Mouse (Mus musculus) neural tube, embryonic 14.5 days (tissue): ENCODE results near the gene Mcub. TPM values are rescaled to one million over a fixed set of nuclear protein-coding genes. Genes with fewer than 3 reads are reported as not detected.

Source experiments
- ATAC-seq: fragments of 200-750 bp; cut with Nextera tagmentation; 2 replicates; pipeline ENCODE4 v1.8.0; 2017; ENCODE audit warnings: low read depth, mild to moderate bottlenecking, moderate TSS enrichment, moderate library complexity
- H3K27ac ChIP-seq: fragments of 300-500 bp; sonication (generic); 2 replicates; pipeline ENCODE4 v1.5.1; 2014; ENCODE audit warnings: low read depth, mild to moderate bottlenecking, control low read depth, low read length, moderate library complexity, mixed read lengths
- H3K27me3 ChIP-seq: fragments of 300-500 bp; sonication (generic); 2 replicates; pipeline ENCODE4 v1.6.1; 2014; ENCODE audit warnings: low read length; ENCODE audit not compliant: control insufficient read depth, insufficient read depth
- H3K36me3 ChIP-seq: fragments of 300-500 bp; sonication (generic); 2 replicates; pipeline ENCODE4 v1.6.1; 2014; ENCODE audit warnings: low read length, mixed read lengths; ENCODE audit not compliant: control insufficient read depth, insufficient read depth
- H3K4me1 ChIP-seq: fragments of 300-500 bp; sonication (generic); 2 replicates; pipeline ENCODE4 v1.6.1; 2014; ENCODE audit warnings: low read length; ENCODE audit not compliant: control insufficient read depth, insufficient read depth
- H3K4me2 ChIP-seq: fragments of 300-500 bp; sonication (generic); 2 replicates; pipeline ENCODE4 v1.6.1; 2014; ENCODE audit warnings: mild to moderate bottlenecking, low read depth, low read length, control low read depth
- H3K4me3 ChIP-seq: fragments of 300-500 bp; sonication (generic); 2 replicates; pipeline ENCODE4 v1.5.1; 2014; ENCODE audit warnings: low read depth, low read length, control low read depth, mixed read lengths
- H3K9ac ChIP-seq: fragments of 300-500 bp; sonication (generic); replicated peaks from 2 replicates; pipeline ENCODE4 v1.6.1; 2014; ENCODE audit warnings: low read depth, mild to moderate bottlenecking, control low read depth, low read length, mixed read lengths
- H3K9me3 ChIP-seq: fragments of 300-500 bp; sonication (generic); 2 replicates; pipeline ENCODE4 v1.6.1; 2016; ENCODE audit warnings: low read length; ENCODE audit not compliant: control insufficient read depth
- WGBS: fragments of 180-500 bp; shearing (Covaris S2); extraction: QIAGEN DNeasy Blood & Tissue Kit; methylation state at CpG from one replicate; pipeline ENCODE4 v1.1.7; 2014; 5-methylcytosine and 5-hydroxymethylcytosine counted together
- polyA plus RNA-seq: library from polyadenylated mRNA; unstranded; fragments of >200 nt; fragmentation: Nextera tagmentation; extraction: Ambion mirVana; gene quantifications from 2 replicates; pipeline ENCODE4 v1.2.1, GENCODE M21; 2014

The Mcub gene
- 8.0 and 8.8 TPM in 2 replicates for polyA plus RNA-seq

DNA sequence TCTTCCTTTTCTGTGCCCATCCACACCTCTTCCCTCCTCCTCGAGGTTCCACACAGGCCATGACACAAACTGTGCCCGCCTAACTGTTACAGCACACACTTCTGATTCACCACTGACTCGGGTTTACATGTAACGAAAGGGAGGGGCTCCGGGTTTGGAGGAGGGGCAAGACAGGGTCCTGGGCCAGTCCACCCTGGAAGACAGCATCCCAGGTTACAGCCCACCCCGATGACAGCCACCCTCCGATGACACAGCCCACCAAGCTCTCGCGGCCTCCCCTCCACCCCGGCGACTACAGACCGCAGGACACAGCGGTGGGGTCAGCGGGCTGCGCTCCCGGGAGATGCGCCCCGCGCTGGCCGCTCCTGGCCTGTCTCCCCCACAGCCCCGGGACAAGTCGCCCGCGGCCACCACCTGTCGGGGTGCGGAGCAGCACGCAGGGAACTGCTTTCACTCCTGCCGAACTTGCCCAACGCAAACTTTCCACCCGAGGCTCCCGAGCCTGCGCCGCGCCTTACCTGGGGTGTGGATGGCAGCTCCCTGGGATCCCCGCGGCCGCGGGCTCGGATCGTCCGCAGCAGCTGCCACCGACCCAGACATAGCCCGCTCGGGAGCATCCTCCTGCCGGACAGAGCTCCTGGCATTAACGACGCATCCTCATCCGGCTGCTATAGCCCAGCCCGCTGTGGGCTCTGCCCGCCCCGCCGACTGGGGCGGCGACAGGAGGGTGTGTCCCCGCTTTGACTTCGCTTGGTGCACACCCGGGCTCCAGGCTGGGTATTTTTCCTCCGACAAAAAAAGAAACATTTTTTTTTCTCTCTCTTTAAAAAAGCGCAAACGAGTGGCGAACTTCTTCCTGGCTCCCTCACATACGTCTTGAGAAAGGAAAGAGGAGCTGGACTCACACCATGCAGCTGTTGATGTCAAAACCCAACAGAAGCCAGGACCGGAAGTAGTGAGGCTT, at the start of gene Mcub:
Mcub (minus strand) TSS at position 775 of the 964 bp plus-strand sequence.
- no peaks in the 10 kb centered on the region for H3K9me3 ChIP-seq
- H3K4me1 ChIP-seq, result peaks cover 9% of the 10 kb centered on the region
- H3K27me3 ChIP-seq, result no peaks in the 10 kb centered on the region; the same call in 1 of the 2 replicates
- ATAC-seq, result peak; percentile 67
- H3K4me2 ChIP-seq, result peak within 1 kb of the TSS; percentile 99
- peak within 1 kb of the TSS; percentile 45 for H3K4me3 ChIP-seq
- H3K36me3 ChIP-seq, result no peaks in the 10 kb centered on the region
- no peak within 1 kb of the TSS for H3K27ac ChIP-seq
- under 1% methylated on average over 60 of the region's 63 CpGs for WGBS
- peak within 1 kb of the TSS; percentile 43 for H3K9ac ChIP-seq

DNA sequence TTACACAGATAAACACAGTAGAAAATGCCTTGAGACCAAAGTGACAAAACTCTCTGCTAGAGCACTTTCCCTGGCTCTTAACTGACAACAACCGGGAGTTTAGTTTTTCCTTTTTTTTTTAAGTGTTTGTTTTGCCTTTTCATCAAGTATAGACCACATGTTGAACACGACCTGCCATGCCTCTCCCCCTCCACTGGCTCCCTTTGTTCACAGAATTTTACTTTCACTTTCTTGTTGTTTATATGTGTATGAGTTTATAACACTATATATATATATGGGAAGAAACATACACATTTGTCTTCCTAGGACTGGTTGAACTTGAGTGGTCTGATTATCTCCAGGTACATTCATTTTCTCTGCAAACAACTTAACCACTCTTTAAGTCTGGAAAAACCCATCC, 42.9 kb upstream of the Mcub start:
- Histone ChIP-seq H3K27ac (no peak overlapping the region), H3K9ac (no peak overlapping the region), H3K27me3 (no peaks in the 10 kb centered on the region), H3K4me3 (no peak overlapping the region), H3K36me3 (peaks cover 8% of the 10 kb centered on the region), H3K4me2 (no peak overlapping the region), H3K4me1 (no peaks in the 10 kb centered on the region), H3K9me3 (no peaks in the 10 kb centered on the region)
- 87% methylated on average over 2 of the region's 2 CpGs for WGBS
- ATAC-seq, result no peak

DNA sequence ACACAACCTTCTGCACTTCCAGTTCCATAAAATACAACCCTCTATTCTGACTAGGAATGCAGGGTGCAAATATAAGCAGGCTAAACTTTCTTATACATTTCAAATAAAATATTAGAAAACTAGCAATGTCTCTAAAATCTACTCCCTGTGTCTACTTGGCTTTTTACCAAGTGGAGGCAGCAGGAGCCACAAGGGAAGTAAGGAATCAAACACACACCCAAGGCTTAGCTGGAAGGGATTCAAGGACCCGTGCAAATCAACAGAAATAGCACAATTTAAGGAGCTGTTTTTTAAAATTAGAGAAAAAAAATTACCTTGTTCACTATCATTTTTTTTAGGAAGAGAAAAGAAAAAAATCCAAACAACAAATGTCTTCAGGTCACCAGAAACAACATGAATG, 41.2 kb upstream of the Mcub start:
- no peak overlapping the region for H3K9ac ChIP-seq
- H3K9me3 ChIP-seq, result no peaks in the 10 kb centered on the region
- H3K4me1 ChIP-seq, result no peaks in the 10 kb centered on the region
- no peaks in the 10 kb centered on the region for H3K27me3 ChIP-seq
- no peak for ATAC-seq
- H3K36me3 ChIP-seq, result peaks cover 18% of the 10 kb centered on the region
- whole genome bisulfite sequencing, result 79% methylated on average over 1 of the region's 1 CpGs
- H3K4me3 ChIP-seq, result no peak overlapping the region
- H3K4me2 ChIP-seq, result no peak overlapping the region
- no peak overlapping the region for H3K27ac ChIP-seq

DNA sequence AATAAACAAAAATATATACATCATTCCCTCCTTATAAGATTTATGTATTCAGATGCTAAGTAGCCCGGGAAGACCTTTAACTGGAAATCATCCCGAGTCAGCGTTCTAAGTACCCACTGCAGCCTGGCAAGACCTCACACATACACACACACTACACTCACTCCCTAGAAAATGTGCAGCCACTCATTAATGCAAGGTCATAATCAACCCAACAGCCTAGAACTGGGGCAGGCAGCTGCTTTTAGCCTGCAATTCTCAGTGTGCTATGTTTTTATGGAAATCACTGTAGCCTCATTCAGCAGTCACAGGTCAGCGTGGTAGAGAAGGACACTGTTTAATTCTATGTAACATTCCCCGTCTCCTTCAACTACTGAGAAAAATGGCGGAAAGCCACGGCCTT, 36.1 kb upstream of the Mcub start:
- Histone ChIP-seq H3K27me3 (no peaks in the 10 kb centered on the region), H3K9ac (no peak overlapping the region), H3K9me3 (no peaks in the 10 kb centered on the region), H3K4me1 (no peaks in the 10 kb centered on the region), H3K4me2 (no peak overlapping the region), H3K27ac (no peak overlapping the region), H3K4me3 (no peak overlapping the region), H3K36me3 (peaks cover 52% of the 10 kb centered on the region)
- 90% methylated on average over 7 of the region's 7 CpGs for WGBS
- no peak for ATAC-seq

DNA sequence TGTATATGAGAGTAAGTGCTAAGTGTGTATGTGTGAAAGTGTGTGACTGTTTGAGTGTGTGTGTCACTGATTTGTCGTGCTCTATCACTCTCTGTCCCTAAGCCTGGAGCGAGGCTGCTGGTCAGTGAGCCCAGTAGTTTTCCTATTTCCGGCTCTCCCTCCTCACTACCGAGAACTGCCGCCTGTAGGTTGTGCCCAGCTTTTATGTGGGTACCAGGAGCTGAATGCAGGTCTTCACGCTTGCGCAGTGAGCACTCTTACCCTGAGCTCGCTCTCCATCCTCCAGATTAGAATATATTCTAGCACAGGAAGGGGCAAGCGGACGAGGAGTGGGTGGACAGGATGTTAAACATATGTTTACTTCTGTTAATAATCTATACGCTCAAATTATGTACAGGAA, 30.9 kb upstream of the Mcub start:
- H3K9ac ChIP-seq, result no peak overlapping the region
- no peaks in the 10 kb centered on the region for H3K4me1 ChIP-seq
- WGBS, result 98% methylated on average over 11 of the region's 11 CpGs
- no peaks in the 10 kb centered on the region for H3K27me3 ChIP-seq
- peaks cover 62% of the 10 kb centered on the region for H3K36me3 ChIP-seq
- no peak overlapping the region for H3K4me3 ChIP-seq
- H3K4me2 ChIP-seq, result no peak overlapping the region
- no peak for ATAC-seq
- no peak overlapping the region for H3K27ac ChIP-seq
- H3K9me3 ChIP-seq, result no peaks in the 10 kb centered on the region

DNA sequence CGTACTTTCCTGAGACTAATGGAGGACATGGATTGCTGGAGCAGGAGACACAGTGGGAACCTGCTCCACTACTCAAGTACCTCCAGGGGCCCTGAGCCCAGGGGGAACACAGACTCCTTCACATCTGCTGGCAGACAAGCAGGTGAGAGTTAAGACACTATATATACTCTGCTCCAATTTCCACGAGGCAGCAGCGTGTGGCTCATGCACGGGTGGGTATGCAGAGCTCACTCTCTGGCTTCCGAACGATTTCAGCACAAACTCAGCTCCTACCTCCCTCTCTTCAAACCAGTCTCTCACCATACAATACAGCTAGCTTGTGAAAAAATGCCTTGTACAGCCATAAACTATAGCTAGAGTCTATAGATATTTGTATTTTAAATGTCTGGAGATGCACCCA, 28.5 kb upstream of the Mcub start:
- Histone ChIP-seq H3K9ac (no peak overlapping the region), H3K27ac (no peak overlapping the region), H3K4me1 (no peaks in the 10 kb centered on the region), H3K27me3 (no peaks in the 10 kb centered on the region), H3K36me3 (peaks cover 62% of the 10 kb centered on the region), H3K4me2 (no peak overlapping the region), H3K9me3 (no peaks in the 10 kb centered on the region), H3K4me3 (no peak overlapping the region)
- 91% methylated on average over 6 of the region's 6 CpGs for WGBS
- no peak for ATAC-seq

DNA sequence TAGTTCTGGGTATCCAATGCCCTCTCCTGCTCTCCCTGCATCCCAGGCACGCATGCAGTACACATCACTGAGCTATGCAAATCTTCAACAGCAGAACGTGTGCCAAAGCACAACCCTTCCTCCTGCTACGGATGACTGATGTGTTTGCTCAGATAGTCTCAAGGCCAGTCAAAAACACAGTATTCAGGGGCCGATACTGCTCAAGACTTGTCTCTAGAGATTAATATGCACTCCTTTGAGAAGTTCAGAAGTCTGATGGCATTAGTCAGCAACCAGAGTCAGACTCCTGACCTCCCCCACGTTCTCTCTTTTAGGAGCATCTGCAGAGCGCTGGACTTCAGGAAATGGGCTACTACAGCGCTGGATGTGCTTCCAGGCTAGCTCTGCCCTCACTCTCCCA, 28.0 kb upstream of the Mcub start:
- H3K36me3 ChIP-seq, result peaks cover 63% of the 10 kb centered on the region
- no peak overlapping the region for H3K27ac ChIP-seq
- H3K9me3 ChIP-seq, result no peaks in the 10 kb centered on the region
- H3K4me3 ChIP-seq, result no peak overlapping the region
- ATAC-seq, result no peak
- no peak overlapping the region for H3K4me2 ChIP-seq
- no peaks in the 10 kb centered on the region for H3K27me3 ChIP-seq
- 84% methylated on average over 7 of the region's 7 CpGs for WGBS
- H3K9ac ChIP-seq, result no peak overlapping the region
- no peaks in the 10 kb centered on the region for H3K4me1 ChIP-seq

DNA sequence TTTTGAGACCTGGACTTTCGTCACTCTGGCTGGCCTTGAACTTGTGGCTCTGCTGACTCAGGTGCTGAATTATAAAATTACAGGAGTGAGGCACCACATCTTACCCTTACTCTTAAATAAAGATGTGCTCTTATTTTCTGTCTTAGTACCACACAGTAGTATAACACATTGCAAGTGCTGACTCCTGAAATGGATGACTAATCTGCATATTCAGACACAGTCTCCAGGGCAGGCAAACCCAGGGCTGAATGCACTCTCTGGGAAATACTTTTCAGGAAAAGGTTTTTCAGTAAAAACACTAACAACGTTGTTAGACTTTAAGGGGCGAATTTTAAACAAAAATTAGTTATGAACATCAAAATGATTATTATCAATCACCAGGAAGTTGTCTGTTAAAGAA, 27.3 kb upstream of the Mcub start:
- no peaks in the 10 kb centered on the region for H3K9me3 ChIP-seq
- H3K4me1 ChIP-seq, result no peaks in the 10 kb centered on the region
- H3K27ac ChIP-seq, result no peak overlapping the region
- H3K36me3 ChIP-seq, result peaks cover 63% of the 10 kb centered on the region
- ATAC-seq, result no peak
- no peak overlapping the region for H3K4me3 ChIP-seq
- H3K9ac ChIP-seq, result no peak overlapping the region
- WGBS, result 88% methylated on average over 3 of the region's 3 CpGs
- no peaks in the 10 kb centered on the region for H3K27me3 ChIP-seq
- H3K4me2 ChIP-seq, result no peak overlapping the region

DNA sequence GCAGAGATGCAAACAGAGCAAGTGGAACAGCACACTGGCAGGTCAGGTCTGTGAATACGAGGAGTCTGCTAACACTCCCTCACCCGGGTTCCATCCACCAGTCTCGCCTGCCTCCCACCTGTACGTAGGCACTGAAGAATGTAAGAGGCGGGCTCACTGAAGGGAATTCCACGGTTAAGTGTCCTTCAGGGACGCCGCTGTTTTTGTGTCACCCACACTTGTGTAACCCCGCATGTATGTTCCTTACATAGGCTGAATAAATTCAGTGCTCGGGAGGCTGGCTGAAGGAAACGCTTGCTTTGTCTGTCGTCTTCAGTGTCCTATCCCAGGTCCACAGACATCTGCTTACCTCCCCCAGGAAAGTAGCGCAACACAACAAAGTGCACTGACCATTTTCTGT, 17.3 kb upstream of the Mcub start:
- no peaks in the 10 kb centered on the region for H3K27me3 ChIP-seq
- ATAC-seq, result no peak
- H3K4me1 ChIP-seq, result no peaks in the 10 kb centered on the region
- no peak overlapping the region for H3K4me2 ChIP-seq
- H3K4me3 ChIP-seq, result no peak overlapping the region
- H3K27ac ChIP-seq, result no peak overlapping the region
- H3K9me3 ChIP-seq, result no peaks in the 10 kb centered on the region
- H3K36me3 ChIP-seq, result peaks cover 69% of the 10 kb centered on the region
- WGBS, result 96% methylated on average over 13 of the region's 13 CpGs
- no peak overlapping the region for H3K9ac ChIP-seq
